Mouse (Mus musculus) kidney, embryonic 16.5 days (tissue): ENCODE results near the gene Klhl7. TPM values are rescaled to one million over a fixed set of nuclear protein-coding genes. Genes with fewer than 3 reads are reported as not detected.

Source experiments
- ATAC-seq: fragments of 200-750 bp; cut with Nextera tagmentation; 2 replicates; pipeline ENCODE4 v1.8.0; 2017; ENCODE audit warnings: moderate TSS enrichment; ENCODE audit not compliant: low FRiP score, low TSS enrichment
- H3K27ac ChIP-seq: fragments of 300-500 bp; sonication (generic); 2 replicates; pipeline ENCODE4 v1.5.1; 2014; ENCODE audit warnings: low read length
- H3K27me3 ChIP-seq: fragments of 300-500 bp; sonication (generic); 2 replicates; pipeline ENCODE4 v1.6.1; 2014; ENCODE audit warnings: low read length, control low read depth, mixed read lengths; ENCODE audit not compliant: insufficient read depth
- H3K36me3 ChIP-seq: fragments of 300-500 bp; sonication (generic); 2 replicates; pipeline ENCODE4 v1.6.1; 2014; ENCODE audit warnings: low read length, control low read depth, mixed read lengths; ENCODE audit not compliant: insufficient read depth
- H3K4me1 ChIP-seq: fragments of 300-500 bp; sonication (generic); 2 replicates; pipeline ENCODE4 v1.6.1; 2014; ENCODE audit warnings: low read length, control low read depth, mixed read lengths; ENCODE audit not compliant: insufficient read depth
- H3K4me2 ChIP-seq: fragments of 300-500 bp; sonication (generic); replicated peaks from 2 replicates; pipeline ENCODE4 v1.6.1; 2014; ENCODE audit warnings: low read depth, low read length
- H3K4me3 ChIP-seq: fragments of 300-500 bp; sonication (generic); 2 replicates; pipeline ENCODE4 v1.5.1; 2014; ENCODE audit warnings: mild to moderate bottlenecking, low read length
- H3K9ac ChIP-seq: fragments of 300-500 bp; sonication (generic); replicated peaks from 2 replicates; pipeline ENCODE4 v1.6.1; 2014; ENCODE audit warnings: low read length
- H3K9me3 ChIP-seq: fragments of 300-500 bp; sonication (generic); 2 replicates; pipeline ENCODE4 v1.6.1; 2016; ENCODE audit warnings: low read length, control low read depth
- WGBS: fragments of 180-500 bp; shearing (Covaris S2); extraction: QIAGEN DNeasy Blood & Tissue Kit; methylation state at CpG from one replicate; pipeline ENCODE4 v1.1.7; 2014; 5-methylcytosine and 5-hydroxymethylcytosine counted together
- polyA plus RNA-seq: library from polyadenylated mRNA; unstranded; fragments of >200 nt; fragmentation: Nextera tagmentation; extraction: Ambion mirVana; gene quantifications from 2 replicates; pipeline ENCODE4 v1.2.1, GENCODE M21; 2015

Gene Klhl7
- polyA plus RNA-seq, 1 experiment from 2014 or later = 46.0 TPM

- ATAC-seq = peak; percentile 99
- Histone ChIP-seq H3K4me3 (peak within 1 kb of the TSS; percentile 77), H3K27me3 (no peaks in the 10 kb centered on the region), H3K36me3 (0 out of 2 replicates have a peak, but pooled peaks cover 6% of the 10 kb centered on the region), H3K4me1 (peaks cover 7% of the 10 kb centered on the region; the same call in 1 of the 2 replicates), H3K27ac (no peak within 1 kb of the TSS), H3K9me3 (no peaks in the 10 kb centered on the region), H3K4me2 (peak within 1 kb of the TSS; percentile 76), H3K9ac (peak within 1 kb of the TSS; percentile 83)
- 0% methylated on average over 52 of the region's 52 CpGs for WGBS
These were observed 64.5 kb downstream of the Klhl7 start, which contains the start of gene Nupl2 for GRCm38 (mm10) chr5:24164789-24165445. Nupl2 (plus strand) TSS chr5:24164963.

GRCm38 (mm10) chr5:24167263-24167662, 66.9 kb downstream of the Klhl7 start:
- Histone ChIP-seq H3K4me1 (peaks cover 7% of the 10 kb centered on the region; the same call in 1 of the 2 replicates), H3K4me3 (no peak overlapping the region), H3K9me3 (no peaks in the 10 kb centered on the region), H3K27ac (no peak overlapping the region), H3K36me3 (peaks cover 11% of the 10 kb centered on the region; the same call in 1 of the 2 replicates), H3K4me2 (no peak overlapping the region), H3K27me3 (no peaks in the 10 kb centered on the region), H3K9ac (no peak overlapping the region)
- WGBS = 48% methylated on average over 5 of the region's 5 CpGs
- ATAC-seq = no peak

GRCm38 (mm10) chr5:24169881-24170280, 69.5 kb downstream of the Klhl7 start:
- H3K27me3 ChIP-seq = no peaks in the 10 kb centered on the region
- no peak overlapping the region for H3K4me3 ChIP-seq
- ATAC-seq = no peak
- H3K4me1 ChIP-seq = 0 out of 2 replicates have a peak, but pooled peaks cover 4% of the 10 kb centered on the region
- peaks cover 15% of the 10 kb centered on the region; the same call in 1 of the 2 replicates for H3K36me3 ChIP-seq
- H3K27ac ChIP-seq = no peak overlapping the region
- no peak overlapping the region for H3K4me2 ChIP-seq
- WGBS = 94% methylated on average over 6 of the region's 6 CpGs
- no peak overlapping the region for H3K9ac ChIP-seq
- H3K9me3 ChIP-seq = no peaks in the 10 kb centered on the region

- Histone ChIP-seq H3K27ac (no peak overlapping the region), H3K4me1 (no peaks in the 10 kb centered on the region), H3K4me3 (no peak overlapping the region), H3K9me3 (no peaks in the 10 kb centered on the region), H3K4me2 (no peak overlapping the region), H3K9ac (no peak overlapping the region), H3K36me3 (peaks cover 15% of the 10 kb centered on the region; the same call in 1 of the 2 replicates), H3K27me3 (no peaks in the 10 kb centered on the region)
- no peak for ATAC-seq
These were observed 71.7 kb downstream of the Klhl7 start for GRCm38 (mm10) chr5:24172092-24172491.

GRCm38 (mm10) chr5:24181514-24182295, 81.3 kb downstream of the Klhl7 start:
- ATAC-seq = no peak
- peaks cover 22% of the 10 kb centered on the region for H3K36me3 ChIP-seq
- no peak overlapping the region for H3K4me2 ChIP-seq
- H3K9me3 ChIP-seq = peaks cover 6% of the 10 kb centered on the region; the same call in 1 of the 2 replicates
- no peaks in the 10 kb centered on the region for H3K4me1 ChIP-seq
- no peak overlapping the region for H3K4me3 ChIP-seq
- 88% methylated on average over 16 of the region's 16 CpGs for WGBS
- H3K9ac ChIP-seq = no peak overlapping the region
- no peak overlapping the region for H3K27ac ChIP-seq
- H3K27me3 ChIP-seq = no peaks in the 10 kb centered on the region

GRCm38 (mm10) chr5:24182296-24182734, 81.9 kb downstream of the Klhl7 start:
- no peak overlapping the region for H3K4me2 ChIP-seq
- WGBS = 93% methylated on average over 9 of the region's 9 CpGs
- H3K9ac ChIP-seq = no peak overlapping the region
- no peaks in the 10 kb centered on the region for H3K27me3 ChIP-seq
- H3K36me3 ChIP-seq = peaks cover 22% of the 10 kb centered on the region
- ATAC-seq = no peak
- H3K9me3 ChIP-seq = peaks cover 6% of the 10 kb centered on the region; the same call in 1 of the 2 replicates
- H3K4me1 ChIP-seq = no peaks in the 10 kb centered on the region
- H3K27ac ChIP-seq = no peak overlapping the region
- H3K4me3 ChIP-seq = no peak overlapping the region

GRCm38 (mm10) chr5:24183096-24183495, 82.7 kb downstream of the Klhl7 start:
- H3K9me3 ChIP-seq = peaks cover 6% of the 10 kb centered on the region; the same call in 1 of the 2 replicates
- H3K4me3 ChIP-seq = no peak overlapping the region
- no peak for ATAC-seq
- no peak overlapping the region for H3K9ac ChIP-seq
- H3K4me2 ChIP-seq = no peak overlapping the region
- H3K36me3 ChIP-seq = peaks cover 22% of the 10 kb centered on the region
- H3K27me3 ChIP-seq = no peaks in the 10 kb centered on the region
- H3K4me1 ChIP-seq = no peaks in the 10 kb centered on the region
- WGBS = 93% methylated on average over 6 of the region's 6 CpGs
- no peak overlapping the region for H3K27ac ChIP-seq

GRCm38 (mm10) chr5:24184011-24184410, 83.6 kb downstream of the Klhl7 start:
- Histone ChIP-seq H3K36me3 (peaks cover 22% of the 10 kb centered on the region), H3K27ac (no peak overlapping the region), H3K9ac (no peak overlapping the region), H3K27me3 (no peaks in the 10 kb centered on the region), H3K9me3 (peaks cover 6% of the 10 kb centered on the region; the same call in 1 of the 2 replicates), H3K4me2 (no peak overlapping the region), H3K4me1 (no peaks in the 10 kb centered on the region), H3K4me3 (no peak overlapping the region)
- 91% methylated on average over 5 of the region's 5 CpGs for WGBS
- ATAC-seq = no peak

- Histone ChIP-seq H3K27me3 (no peaks in the 10 kb centered on the region), H3K4me1 (no peaks in the 10 kb centered on the region; the same call in 1 of the 2 replicates), H3K36me3 (peaks cover 5% of the 10 kb centered on the region; the same call in 1 of the 2 replicates), H3K4me3 (no peak overlapping the region), H3K27ac (no peak overlapping the region), H3K4me2 (no peak overlapping the region), H3K9ac (no peak overlapping the region), H3K9me3 (peaks cover 6% of the 10 kb centered on the region; the same call in 1 of the 2 replicates)
- WGBS = 77% methylated on average over 4 of the region's 4 CpGs
- no peak for ATAC-seq
These were observed 88.1 kb downstream of the Klhl7 start for GRCm38 (mm10) chr5:24188476-24188875.
